Mouse (Mus musculus) left cerebral cortex, postnatal 4 days (tissue): ENCODE data around the gene Fam214a. TPM values are rescaled to one million over a fixed set of nuclear protein-coding genes. Genes with fewer than 3 reads are reported as not detected.
A peak's percentile ranks its signal among the peaks of the same experiment; 100 is the strongest.

Experiments used
- DNase-seq: peaks from one replicate; pipeline ENCODE4 v3.0.0-alpha.2; 2022
- intact Hi-C: fragments of 180-260 bp; cut with DNase I; formaldehyde crosslinking; loops from one replicate; pipeline ENCODE4 v1.15.1; 2025
- total RNA-seq, 2 experiments: library from RNA; stranded (reverse); gene quantifications; 2 replicates each; pipeline ENCODE4 v1.2.3; 2021

Fam214a gene
- total RNA-seq, 2 experiments from 2014 or later: 25.7 to 28.8 TPM

GRCm38 (mm10) chr9:75022546-75022945 is 69.9 kb downstream of the Fam214a start:
- no peak for DNase-seq
- intact Hi-C loops: loop anchor here (5.0 kb wide), 1 partner anchor 115 kb away; no protein-coding TSS in a partner anchor

GRCm38 (mm10) chr9:75023150-75023894 is 70.6 kb downstream of the Fam214a start:
- no peak for DNase-seq
- intact Hi-C loops: loop anchor here (5.0 kb wide), 1 partner anchor 116 kb away; no protein-coding TSS in a partner anchor

GRCm38 (mm10) chr9:75024089-75024488 is 71.4 kb downstream of the Fam214a start:
- intact Hi-C loops: loop anchor here (5.0 kb wide), 1 partner anchor 117 kb away; no protein-coding TSS in a partner anchor
- no peak for DNase-seq

GRCm38 (mm10) chr9:75025689-75026088 is 73.0 kb downstream of the Fam214a start:
- no peak for DNase-seq
- intact Hi-C loops: no loop called here

- intact Hi-C loops: no loop called here
- DNase-seq: no peak
These were observed 79.7 kb downstream of the Fam214a start for GRCm38 (mm10) chr9:75032408-75032807.

- intact Hi-C loops: no loop called here
- no peak for DNase-seq
These were observed 80.5 kb downstream of the Fam214a start for GRCm38 (mm10) chr9:75033141-75033540.

- no peak for DNase-seq
- intact Hi-C loops: no loop called here
These were observed 82.0 kb downstream of the Fam214a start for GRCm38 (mm10) chr9:75034691-75035090.

- intact Hi-C loops: no loop called here
- DNase-seq: no peak
These were observed 83.3 kb downstream of the Fam214a start for GRCm38 (mm10) chr9:75035944-75036343.

GRCm38 (mm10) chr9:75037451-75038356 is 85.0 kb downstream of the Fam214a start, which contains the start of gene Arpp19:
Gene Arpp19, plus strand, starts transcription at chr9:75037614.
- intact Hi-C loops: no loop called here

GRCm38 (mm10) chr9:75038357-75038688 is 85.6 kb downstream of the Fam214a start:
- no peak for DNase-seq
- intact Hi-C loops: no loop called here

More at GRCm38 (mm10) chr9:75037451-75038356, 85.0 kb downstream of the Fam214a start, which contains the start of gene Arpp19:
- peak; percentile 83 for DNase-seq

GRCm38 (mm10) chr9:75040566-75040965 is 87.9 kb downstream of the Fam214a start:
- intact Hi-C loops: loop anchor here (10.0 kb wide), 1 partner anchor 224 kb away; no protein-coding TSS in a partner anchor

GRCm38 (mm10) chr9:75041840-75042525 is 89.3 kb downstream of the Fam214a start:
- intact Hi-C loops: loop anchor here (10.0 kb wide), 1 partner anchor 223 kb away; no protein-coding TSS in a partner anchor
- no peak for DNase-seq

More at GRCm38 (mm10) chr9:75040566-75040965, 87.9 kb downstream of the Fam214a start:
- no peak for DNase-seq

- intact Hi-C loops: loop anchor here (10.0 kb wide), 1 partner anchor 222 kb away; no protein-coding TSS in a partner anchor
- no peak for DNase-seq
These were observed 90.5 kb downstream of the Fam214a start for GRCm38 (mm10) chr9:75043191-75043590.

- intact Hi-C loops: loop anchor here (10.0 kb wide), 1 partner anchor 218 kb away; no protein-coding TSS in a partner anchor
- no peak for DNase-seq
These were observed 94.4 kb downstream of the Fam214a start for GRCm38 (mm10) chr9:75047079-75047478.

- intact Hi-C loops: loop anchor here (10.0 kb wide), 1 partner anchor 216 kb away; no protein-coding TSS in a partner anchor
- no peak for DNase-seq
These were observed 96.4 kb downstream of the Fam214a start for GRCm38 (mm10) chr9:75049100-75049499.

- peak; percentile 52 for DNase-seq
- intact Hi-C loops: loop anchor here (10.0 kb wide), 1 partner anchor 135 kb away; no protein-coding TSS in a partner anchor
These were observed 97.3 kb downstream of the Fam214a start for GRCm38 (mm10) chr9:75050003-75050402.

- intact Hi-C loops: loop anchor here (10.0 kb wide), 1 partner anchor 133 kb away; no protein-coding TSS in a partner anchor
- no peak for DNase-seq
These were observed 99.2 kb downstream of the Fam214a start for GRCm38 (mm10) chr9:75051841-75052240.

- no peak for DNase-seq
These were observed 102.4 kb downstream of the Fam214a start for GRCm38 (mm10) chr9:75055046-75055445.

GRCm38 (mm10) chr9:75064678-75065331 is 112.1 kb downstream of the Fam214a start:
- no peak for DNase-seq
- intact Hi-C loops: no loop called here

More at GRCm38 (mm10) chr9:75055046-75055445, 102.4 kb downstream of the Fam214a start:
- intact Hi-C loops: loop anchor here (10.0 kb wide), 1 partner anchor 130 kb away; no protein-coding TSS in a partner anchor
